Mouse (Mus musculus): ENCODE measurements at regions not wholly inside any gene's neighbourhood (a gene's known extent, or its start where the extent isn't known, plus 50 kb on each side); places are given as distances from the start of the nearest gene placed in this dataset.

DNA sequence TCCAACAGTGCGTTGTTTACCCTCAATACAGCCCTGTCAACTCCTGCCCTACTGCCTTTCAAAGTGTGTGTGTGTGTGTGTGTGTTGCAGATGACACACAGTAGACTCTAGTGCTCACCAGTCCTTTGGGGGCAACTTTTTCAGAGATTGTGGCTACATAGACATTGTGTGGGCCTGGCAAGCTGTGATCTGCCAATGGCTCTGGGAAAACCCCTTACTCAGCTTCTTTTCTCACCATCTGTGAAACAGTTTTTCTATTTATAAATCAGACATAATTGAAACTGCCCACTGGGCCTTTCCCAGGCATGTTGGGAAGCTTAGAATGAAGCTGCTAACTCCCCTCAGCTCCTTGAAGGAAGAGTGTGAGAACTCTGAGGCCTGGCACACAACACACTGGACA is 369.7 kb upstream of the Fam92a start:
- H3K4me1 ChIP-seq (ENCODE audit: insufficient read depth, low read depth, low read length), result no peaks in the 10 kb centered on the region
- no peak for ATAC-seq (ENCODE audit: extremely low read depth, insufficient number of reproducible peaks, low FRiP score, poor library complexity, severe bottlenecking)
- no peak for DNase-seq (ENCODE audit: low spot score)
- no peaks in the 10 kb centered on the region for H3K36me3 ChIP-seq (replicated peaks)
- no peak overlapping the region for H3K4me3 ChIP-seq (ENCODE audit: low read depth, low read length)
- TF ChIP-seq CTCF (IDR thresholded peaks at IDR 0.05; ENCODE audit: low read depth, low read length), result no peak
- no peak for TF ChIP-seq POLR2AphosphoS5 (IDR thresholded peaks at IDR 0.05; ENCODE audit: insufficient replicate concordance, low read depth, low read length)
- no peak for TF ChIP-seq GATA2 (IDR thresholded peaks at IDR 0.05; ENCODE audit: borderline replicate concordance, low read depth, low read length)
- TF ChIP-seq GATA1 (IDR thresholded peaks at IDR 0.05; ENCODE audit: borderline replicate concordance, low read length), result no peak
- TF ChIP-seq TAL1 (conservative IDR thresholded peaks at IDR 0.05; ENCODE audit: low read depth, low read length), result no peak
- H3K9me3 ChIP-seq (replicated peaks), result no peaks in the 10 kb centered on the region
- no peaks in the 10 kb centered on the region for H3K27me3 ChIP-seq (ENCODE audit: insufficient read depth, low read length)

DNA sequence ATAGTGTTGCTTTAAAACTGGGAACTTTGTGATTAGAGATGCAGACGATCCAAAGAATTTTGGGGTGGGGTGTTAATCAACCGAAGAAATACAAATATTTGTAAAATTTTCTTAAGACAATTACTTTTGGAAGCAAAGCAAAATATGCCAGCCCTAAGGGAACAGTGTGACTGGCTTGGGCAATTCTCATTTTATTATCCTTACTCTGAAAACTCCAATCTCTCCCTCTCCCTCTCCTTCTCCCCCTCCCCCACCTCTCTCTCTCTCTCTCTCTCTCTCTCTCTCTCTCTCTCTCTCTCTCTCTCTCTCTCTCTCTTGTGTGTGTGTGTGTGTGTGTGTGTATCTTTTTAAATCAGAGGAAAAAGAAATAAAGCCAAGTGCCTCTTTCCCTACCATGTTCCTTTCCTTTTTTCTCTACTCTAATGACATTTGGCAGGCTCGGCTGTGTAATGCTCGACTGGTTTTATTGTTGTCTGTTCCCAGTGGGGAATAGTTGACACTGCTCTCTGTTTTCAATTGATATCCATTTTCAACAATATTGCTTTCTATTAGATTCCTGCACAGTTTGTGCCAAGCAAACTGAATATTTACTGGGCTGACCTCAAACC is 367.5 kb upstream of the Fam92a start:
- Histone ChIP-seq H3K9me3 (replicated peaks) (no peaks in the 10 kb centered on the region), H3K4me3 (ENCODE audit: low read depth, low read length) (no peak overlapping the region), H3K36me3 (replicated peaks) (no peaks in the 10 kb centered on the region), H3K4me1 (ENCODE audit: insufficient read depth, low read depth, low read length) (no peaks in the 10 kb centered on the region), H3K27me3 (ENCODE audit: insufficient read depth, low read length) (no peaks in the 10 kb centered on the region)
- no peak for TF ChIP-seq GATA2 (IDR thresholded peaks at IDR 0.05; ENCODE audit: borderline replicate concordance, low read depth, low read length)
- TF ChIP-seq CTCF (IDR thresholded peaks at IDR 0.05; ENCODE audit: low read depth, low read length), result no peak
- no peak for TF ChIP-seq TAL1 (conservative IDR thresholded peaks at IDR 0.05; ENCODE audit: low read depth, low read length)
- no peak for TF ChIP-seq POLR2AphosphoS5 (IDR thresholded peaks at IDR 0.05; ENCODE audit: insufficient replicate concordance, low read depth, low read length)
- no peak for TF ChIP-seq GATA1 (IDR thresholded peaks at IDR 0.05; ENCODE audit: borderline replicate concordance, low read length)
- DNase-seq (ENCODE audit: low spot score), result no peak
- no peak for ATAC-seq (ENCODE audit: extremely low read depth, insufficient number of reproducible peaks, low FRiP score, poor library complexity, severe bottlenecking)

DNA sequence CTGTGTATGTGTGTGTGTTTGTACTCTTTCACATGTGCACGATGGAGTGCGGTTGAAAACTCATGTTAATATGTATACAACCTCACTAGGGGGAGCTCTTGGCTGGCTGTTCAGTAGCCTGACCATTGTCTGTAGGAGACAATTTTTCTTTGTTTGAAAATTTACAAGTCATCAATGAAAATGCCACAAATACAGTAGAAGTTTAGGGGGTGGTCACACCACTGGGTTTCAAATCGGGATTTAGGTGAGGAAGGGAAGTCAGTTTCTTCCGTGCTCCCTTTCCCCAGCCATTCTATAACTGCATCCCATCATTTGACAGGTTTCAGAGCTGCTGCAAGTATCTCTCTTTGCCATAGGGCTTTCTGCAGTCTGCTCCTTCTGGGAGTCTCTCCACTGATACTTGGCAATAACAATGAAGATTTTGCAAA is 366.9 kb upstream of the Fam92a start:
- ATAC-seq (ENCODE audit: extremely low read depth, insufficient number of reproducible peaks, low FRiP score, poor library complexity, severe bottlenecking), result no peak
- H3K4me1 ChIP-seq (ENCODE audit: insufficient read depth, low read depth, low read length), result no peaks in the 10 kb centered on the region

DNA sequence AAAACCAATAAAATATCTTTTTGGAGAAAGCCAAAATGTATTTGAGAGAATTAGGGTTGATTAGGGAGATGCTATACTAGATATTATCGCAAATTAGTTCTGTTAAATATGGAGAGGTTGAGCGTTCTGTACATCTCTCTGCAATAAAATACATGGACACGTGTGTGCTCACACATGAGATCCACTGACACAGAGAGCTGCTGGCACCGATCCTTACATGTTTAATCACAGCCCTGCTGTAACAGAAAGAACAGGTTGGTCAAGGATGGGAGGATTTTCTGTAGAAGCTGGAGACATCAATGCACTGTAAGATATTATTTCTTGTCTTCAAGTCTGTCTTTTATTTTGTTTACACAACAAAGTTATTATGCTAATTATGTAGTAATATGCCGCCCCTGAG is 366.2 kb upstream of the Fam92a start:
- Histone ChIP-seq H3K36me3 (replicated peaks) (no peaks in the 10 kb centered on the region), H3K4me3 (ENCODE audit: low read depth, low read length) (no peak overlapping the region), H3K9me3 (replicated peaks) (no peaks in the 10 kb centered on the region), H3K27me3 (ENCODE audit: insufficient read depth, low read length) (no peaks in the 10 kb centered on the region), H3K4me1 (ENCODE audit: insufficient read depth, low read depth, low read length) (no peaks in the 10 kb centered on the region)
- ATAC-seq (ENCODE audit: extremely low read depth, insufficient number of reproducible peaks, low FRiP score, poor library complexity, severe bottlenecking) (no peak), DNase-seq (ENCODE audit: low spot score) (no peak)
- no peak for TF ChIP-seq CTCF (IDR thresholded peaks at IDR 0.05; ENCODE audit: low read depth, low read length)
- TF ChIP-seq POLR2AphosphoS5 (IDR thresholded peaks at IDR 0.05; ENCODE audit: insufficient replicate concordance, low read depth, low read length), result no peak
- no peak for TF ChIP-seq TAL1 (conservative IDR thresholded peaks at IDR 0.05; ENCODE audit: low read depth, low read length)
- TF ChIP-seq GATA1 (IDR thresholded peaks at IDR 0.05; ENCODE audit: borderline replicate concordance, low read length), result no peak
- TF ChIP-seq GATA2 (IDR thresholded peaks at IDR 0.05; ENCODE audit: borderline replicate concordance, low read depth, low read length), result no peak

More for the DNA sequence above, 366.9 kb upstream of the Fam92a start:
- TF ChIP-seq GATA1 (IDR thresholded peaks at IDR 0.05; ENCODE audit: borderline replicate concordance, low read length) (no peak), POLR2AphosphoS5 (IDR thresholded peaks at IDR 0.05; ENCODE audit: insufficient replicate concordance, low read depth, low read length) (no peak), GATA2 (IDR thresholded peaks at IDR 0.05; ENCODE audit: borderline replicate concordance, low read depth, low read length) (no peak), TAL1 (conservative IDR thresholded peaks at IDR 0.05; ENCODE audit: low read depth, low read length) (no peak)
- Histone ChIP-seq H3K27me3 (ENCODE audit: insufficient read depth, low read length) (no peaks in the 10 kb centered on the region), H3K9me3 (replicated peaks) (no peaks in the 10 kb centered on the region), H3K4me3 (ENCODE audit: low read depth, low read length) (no peak overlapping the region), H3K36me3 (replicated peaks) (no peaks in the 10 kb centered on the region)
- no peak for DNase-seq (ENCODE audit: low spot score)

DNA sequence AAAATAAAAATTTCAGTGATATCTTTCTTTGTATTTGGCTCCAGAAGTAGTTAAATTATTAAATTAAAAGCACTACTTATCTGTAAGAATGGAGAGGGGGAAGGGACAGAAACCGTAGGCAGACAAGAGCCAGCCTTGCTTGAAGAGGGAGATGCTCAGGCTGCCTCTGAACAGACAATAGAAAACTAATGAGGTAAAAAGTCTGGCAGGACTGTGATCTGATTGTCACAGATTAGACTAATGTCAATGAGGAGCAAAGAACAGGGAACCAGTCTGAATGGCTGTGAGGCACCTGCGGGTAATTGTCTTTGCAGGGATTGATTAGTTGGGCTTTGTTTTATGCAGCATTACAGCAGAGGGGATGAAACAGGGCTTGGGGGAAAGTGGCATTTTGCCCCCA is 362.3 kb upstream of the Fam92a start:
- DNase-seq (ENCODE audit: low spot score) (no peak), ATAC-seq (ENCODE audit: extremely low read depth, insufficient number of reproducible peaks, low FRiP score, poor library complexity, severe bottlenecking) (no peak)
- Histone ChIP-seq H3K4me3 (ENCODE audit: low read depth, low read length) (no peak overlapping the region), H3K36me3 (replicated peaks) (no peaks in the 10 kb centered on the region), H3K9me3 (replicated peaks) (no peaks in the 10 kb centered on the region), H3K27me3 (ENCODE audit: insufficient read depth, low read length) (no peaks in the 10 kb centered on the region), H3K4me1 (ENCODE audit: insufficient read depth, low read depth, low read length) (no peaks in the 10 kb centered on the region)
- TF ChIP-seq GATA1 (IDR thresholded peaks at IDR 0.05; ENCODE audit: borderline replicate concordance, low read length), result no peak
- TF ChIP-seq POLR2AphosphoS5 (IDR thresholded peaks at IDR 0.05; ENCODE audit: insufficient replicate concordance, low read depth, low read length), result no peak
- no peak for TF ChIP-seq GATA2 (IDR thresholded peaks at IDR 0.05; ENCODE audit: borderline replicate concordance, low read depth, low read length)
- TF ChIP-seq CTCF (IDR thresholded peaks at IDR 0.05; ENCODE audit: low read depth, low read length), result no peak
- TF ChIP-seq TAL1 (conservative IDR thresholded peaks at IDR 0.05; ENCODE audit: low read depth, low read length), result no peak

DNA sequence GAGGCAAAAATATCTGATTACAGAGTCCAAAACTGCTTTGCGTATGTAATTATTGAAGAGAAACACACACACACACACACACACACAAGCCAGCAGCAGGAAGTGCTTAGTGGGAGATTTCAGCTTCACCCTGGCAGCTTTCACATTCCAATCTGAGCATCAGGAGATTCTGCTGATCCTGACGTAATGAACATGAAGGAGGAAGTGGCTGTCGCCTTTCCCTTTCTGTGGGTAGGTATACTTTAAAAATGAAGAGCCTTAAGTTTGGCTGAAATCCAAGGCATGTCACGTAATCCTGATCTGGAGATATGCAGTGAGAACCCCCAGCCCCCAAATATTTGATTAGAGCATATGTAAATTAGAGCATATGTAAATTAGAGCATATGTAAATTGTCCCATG is 361.1 kb upstream of the Fam92a start:
- Histone ChIP-seq H3K9me3 (replicated peaks) (no peaks in the 10 kb centered on the region), H3K4me3 (ENCODE audit: low read depth, low read length) (no peak overlapping the region), H3K36me3 (replicated peaks) (no peaks in the 10 kb centered on the region), H3K4me1 (ENCODE audit: insufficient read depth, low read depth, low read length) (no peaks in the 10 kb centered on the region), H3K27me3 (ENCODE audit: insufficient read depth, low read length) (no peaks in the 10 kb centered on the region)
- TF ChIP-seq GATA1 (IDR thresholded peaks at IDR 0.05; ENCODE audit: borderline replicate concordance, low read length) (no peak), POLR2AphosphoS5 (IDR thresholded peaks at IDR 0.05; ENCODE audit: insufficient replicate concordance, low read depth, low read length) (no peak), GATA2 (IDR thresholded peaks at IDR 0.05; ENCODE audit: borderline replicate concordance, low read depth, low read length) (no peak)
- DNase-seq (ENCODE audit: low spot score) (no peak), ATAC-seq (ENCODE audit: extremely low read depth, insufficient number of reproducible peaks, low FRiP score, poor library complexity, severe bottlenecking) (no peak)
